Mouse (Mus musculus) myocyte (in vitro differentiated cells): ENCODE results near the gene Rpn2. TPM values are rescaled to one million over a fixed set of nuclear protein-coding genes. Genes with fewer than 3 reads are reported as not detected.
A peak's percentile ranks its signal among the peaks of the same experiment; 100 is the strongest.

Experiments
- H3K27me3 ChIP-seq: one replicate; pipeline ENCODE4 v1.6.1; 2011; ENCODE audit not compliant: control insufficient read depth, insufficient read depth, insufficient read length
- H3K36me3 ChIP-seq: one replicate; pipeline ENCODE4 v1.6.1; 2011; ENCODE audit not compliant: control insufficient read depth, insufficient read depth
- H3K4me2 ChIP-seq: one replicate; pipeline ENCODE4 v1.6.1; 2011; ENCODE audit warnings: low read depth, control low read depth
- H3K4me3 ChIP-seq: one replicate; pipeline ENCODE4 v1.5.1; 2011; ENCODE audit warnings: mild to moderate bottlenecking, control low read depth, moderate library complexity
- H3K79me2 ChIP-seq: one replicate; pipeline ENCODE4 v1.6.1; 2011; ENCODE audit not compliant: control insufficient read depth, insufficient read depth
- H3ac ChIP-seq: one replicate; pipeline ENCODE4 v1.6.1; 2011; ENCODE audit not compliant: control insufficient read depth, insufficient read length
- CEBPB ChIP-seq: IDR thresholded peaks from 2 replicates; pipeline ENCODE4 v1.6.1; 2011; ENCODE audit warnings: mild to moderate bottlenecking, moderate library complexity; ENCODE audit not compliant: poor library complexity, insufficient read depth, severe bottlenecking
- E2F4 ChIP-seq: IDR thresholded peaks from one replicate; pipeline ENCODE4 v1.6.1; 2011; ENCODE audit warnings: mild to moderate bottlenecking, control low read depth, moderate library complexity; ENCODE audit not compliant: insufficient read depth
- MAX ChIP-seq: IDR thresholded peaks from one replicate; pipeline ENCODE4 v1.6.1; 2011; ENCODE audit warnings: low read depth, mild to moderate bottlenecking, control low read depth
- MYOD1 ChIP-seq, 3 experiments: IDR thresholded peaks; one replicate each; pipeline ENCODE4 v1.6.1; 2011; ENCODE audit warnings: control low read depth in 2 of 3, low read depth in 2 of 3, mild to moderate bottlenecking in 2 of 3, moderate library complexity in 1 of 3; ENCODE audit not compliant: insufficient read length in 2 of 3, control insufficient read depth in 1 of 3
- MYOG ChIP-seq, 3 experiments: IDR thresholded peaks; one replicate each; pipeline ENCODE4 v1.6.1; 2011; ENCODE audit warnings: control low read depth in 2 of 3, low read depth in 2 of 3, mild to moderate bottlenecking in 2 of 3; ENCODE audit not compliant: insufficient read length in 2 of 3, control insufficient read depth in 1 of 3, insufficient read depth in 1 of 3
- POLR2A ChIP-seq: IDR thresholded peaks from one replicate; pipeline ENCODE4 v1.6.1; 2011; ENCODE audit warnings: low read depth, mild to moderate bottlenecking, control low read depth, moderate library complexity; ENCODE audit not compliant: insufficient read length
- POLR2AphosphoS2 ChIP-seq: IDR thresholded peaks from one replicate; pipeline ENCODE4 v1.6.1; 2011; ENCODE audit warnings: low read depth, control low read depth; ENCODE audit not compliant: insufficient read length
- REST ChIP-seq: IDR thresholded peaks from one replicate; pipeline ENCODE4 v1.6.1; 2011; ENCODE audit warnings: mild to moderate bottlenecking, control low read depth, moderate library complexity; ENCODE audit not compliant: insufficient read depth, insufficient read length
- SRF ChIP-seq: IDR thresholded peaks from one replicate; pipeline ENCODE4 v1.6.1; 2011; ENCODE audit warnings: low read depth; ENCODE audit not compliant: control insufficient read depth, insufficient read length
- TCF12 ChIP-seq: IDR thresholded peaks from one replicate; pipeline ENCODE4 v1.6.1; 2011; ENCODE audit warnings: mild to moderate bottlenecking, control low read depth; ENCODE audit not compliant: poor library complexity, insufficient read depth, severe bottlenecking
- TCF3 ChIP-seq: IDR thresholded peaks from one replicate; pipeline ENCODE4 v1.6.1; 2011; ENCODE audit warnings: low read depth, control low read depth; ENCODE audit not compliant: insufficient read length
- USF1 ChIP-seq: IDR thresholded peaks from one replicate; pipeline ENCODE4 v1.6.1; 2011; ENCODE audit warnings: low read depth, mild to moderate bottlenecking, control low read depth, moderate library complexity
- polyA plus RNA-seq: library from polyadenylated mRNA; unstranded; fragments of >200 nt; fragmentation: generic; extraction: Trizol; gene quantifications from one replicate; pipeline ENCODE4 v1.2.1, GENCODE M21; 2012; ENCODE audit warnings: missing spikeins

Rpn2 gene
- polyA plus RNA-seq, 1 experiment = 203 TPM

DNA sequence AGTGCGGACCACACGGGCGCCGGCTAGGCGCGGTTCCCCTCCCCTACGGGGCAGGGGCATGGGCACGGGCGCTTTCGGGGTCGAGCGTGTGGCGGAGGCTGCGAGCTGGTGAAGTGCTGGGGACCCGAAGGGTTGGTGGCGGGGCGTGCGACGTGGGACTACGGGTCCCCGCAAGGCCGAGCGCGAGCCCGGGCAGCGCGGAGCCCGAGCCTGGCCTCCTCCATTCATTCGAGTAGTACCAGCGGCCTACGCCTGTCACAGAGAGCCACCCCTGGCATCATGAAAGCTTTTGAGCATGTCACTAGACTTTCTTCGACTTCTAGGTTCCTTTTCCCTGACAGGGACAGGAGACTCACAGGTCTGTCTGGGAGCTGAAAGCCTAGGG is 591 bp downstream of the Rpn2 start, which contains the start of gene Mroh8:
Gene Mroh8 (minus strand): TSS at position 134 of the 385 bp plus-strand sequence.
- Histone ChIP-seq H3K4me3 (peak within 1 kb of the TSS; percentile 52), H3K36me3 (peaks cover 5% of the 10 kb centered on the region), H3K4me2 (peak within 1 kb of the TSS; percentile 79), H3K27me3 (no peaks in the 10 kb centered on the region), H3ac (peak within 1 kb of the TSS; percentile 74), H3K79me2 (peaks cover 33% of the 10 kb centered on the region)
- no peak for TF ChIP-seq MAX
- no peak for TF ChIP-seq E2F4

DNA sequence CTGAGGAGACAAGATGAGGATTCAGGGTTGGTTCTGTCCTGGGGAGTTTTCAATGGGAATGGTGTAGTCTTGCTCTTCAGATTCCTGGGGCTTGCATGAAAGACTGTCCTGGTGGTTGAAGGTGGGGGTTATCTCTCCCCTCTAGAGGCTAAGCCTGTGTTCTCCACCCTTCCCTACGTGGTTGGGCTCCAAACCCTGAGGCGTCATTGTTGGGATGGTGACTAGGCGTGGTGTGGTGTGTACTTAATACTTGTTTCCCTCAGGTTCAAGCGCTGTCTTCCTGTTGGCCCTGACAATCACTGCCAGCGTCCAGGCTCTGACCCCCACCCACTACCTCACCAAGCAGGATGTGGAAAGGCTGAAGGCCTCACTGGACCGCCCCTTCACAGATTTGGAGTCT is 4.5 kb downstream of the Rpn2 start:
- Histone ChIP-seq H3ac (no peak overlapping the region), H3K79me2 (peaks cover 38% of the 10 kb centered on the region), H3K4me3 (no peak overlapping the region), H3K27me3 (no peaks in the 10 kb centered on the region), H3K4me2 (no peak overlapping the region), H3K36me3 (peaks cover 25% of the 10 kb centered on the region)
- TF ChIP-seq E2F4 = no peak
- no peak for TF ChIP-seq USF1
- no peak for TF ChIP-seq MYOD1 (IDR thresholded peaks at IDR 0.05; ENCODE audit: control insufficient read depth in 1 of 3, insufficient read length in 2 of 3, low read depth in 2 of 3)
- TF ChIP-seq POLR2AphosphoS2 = no peak
- TF ChIP-seq REST = no peak
- TF ChIP-seq CEBPB = no peak
- TF ChIP-seq POLR2A = no peak
- no peak for TF ChIP-seq SRF
- no peak for TF ChIP-seq TCF12
- no peak for TF ChIP-seq TCF3
- TF ChIP-seq MAX = no peak
- TF ChIP-seq MYOG (IDR thresholded peaks at IDR 0.05; ENCODE audit: control insufficient read depth in 1 of 3, insufficient read depth in 1 of 3, insufficient read length in 2 of 3, low read depth in 2 of 3) = no peak

DNA sequence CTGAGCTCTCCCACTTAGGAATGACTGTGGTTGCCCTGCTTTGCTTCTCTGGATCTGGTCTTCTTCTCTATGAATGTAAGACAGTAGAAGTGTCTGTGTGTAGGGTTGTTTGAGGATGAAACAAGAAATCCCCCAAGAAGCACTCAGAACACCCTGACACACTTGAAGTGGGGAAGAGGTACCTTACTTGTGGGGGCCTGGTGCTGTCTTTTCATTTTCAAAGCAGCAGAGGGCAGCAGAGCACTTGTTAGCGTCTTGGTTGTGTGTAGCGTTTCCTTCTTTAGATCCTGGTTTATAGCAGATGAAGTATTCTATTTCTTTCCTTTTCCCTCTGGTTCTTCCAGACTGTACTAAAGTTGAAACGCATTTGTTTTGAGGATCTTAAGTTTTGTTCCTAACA is 8.7 kb downstream of the Rpn2 start:
- H3ac ChIP-seq = no peak overlapping the region
- no peak overlapping the region for H3K4me3 ChIP-seq
- H3K4me2 ChIP-seq = no peak overlapping the region
- no peaks in the 10 kb centered on the region for H3K27me3 ChIP-seq
- peaks cover 10% of the 10 kb centered on the region for H3K79me2 ChIP-seq
- no peak for TF ChIP-seq SRF
- TF ChIP-seq POLR2AphosphoS2 = no peak
- no peak for TF ChIP-seq MYOG (IDR thresholded peaks at IDR 0.05; ENCODE audit: control insufficient read depth in 1 of 3, insufficient read depth in 1 of 3, insufficient read length in 2 of 3, low read depth in 2 of 3)
- no peak for TF ChIP-seq POLR2A
- no peak for TF ChIP-seq TCF3
- no peak for TF ChIP-seq E2F4
- peaks cover 38% of the 10 kb centered on the region for H3K36me3 ChIP-seq

DNA sequence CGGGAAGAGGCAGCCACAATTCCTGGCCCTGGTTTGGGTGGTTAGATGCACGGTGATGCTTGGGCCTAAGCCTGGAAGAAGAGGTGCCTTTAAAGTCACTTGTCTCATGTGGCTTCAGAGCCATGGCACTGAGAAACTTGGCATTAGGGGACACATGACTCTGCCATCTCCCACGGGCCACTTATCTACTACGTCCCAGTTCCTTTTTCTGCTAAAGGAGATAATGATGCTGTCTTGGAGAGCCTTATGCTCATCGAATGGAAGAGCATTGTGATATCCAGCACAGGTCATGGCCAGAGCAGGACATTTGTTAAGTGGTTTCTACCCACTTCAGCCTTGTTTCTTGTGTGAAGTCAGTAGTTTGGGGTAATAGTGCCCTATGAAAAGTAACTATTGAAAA is 10.2 kb downstream of the Rpn2 start:
- Histone ChIP-seq H3K79me2 (peaks cover 9% of the 10 kb centered on the region), H3K27me3 (no peaks in the 10 kb centered on the region), H3K4me2 (no peak overlapping the region), H3ac (no peak overlapping the region), H3K36me3 (peaks cover 51% of the 10 kb centered on the region), H3K4me3 (no peak overlapping the region)
- no peak for TF ChIP-seq E2F4
- no peak for TF ChIP-seq REST
- no peak for TF ChIP-seq SRF

DNA sequence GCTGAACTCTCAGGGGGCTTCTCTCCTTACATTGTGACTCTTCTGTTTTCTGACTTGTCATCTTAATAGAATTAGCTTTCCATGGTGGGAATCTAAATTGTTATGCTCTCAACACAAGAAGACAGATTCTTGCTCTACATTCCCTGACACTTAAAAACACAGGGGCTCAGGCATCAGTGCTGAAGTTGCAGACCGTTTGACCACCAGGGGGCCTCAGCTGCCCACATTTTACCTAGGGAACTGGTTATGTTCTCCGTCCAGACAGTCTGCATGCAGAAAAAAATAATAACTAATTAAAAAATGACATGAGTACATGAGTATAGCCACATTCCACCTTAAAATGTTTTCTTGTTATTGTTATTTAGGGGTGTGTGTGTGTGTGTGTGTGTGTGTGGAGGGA is 13.3 kb downstream of the Rpn2 start:
- Histone ChIP-seq H3K79me2 (peaks cover 9% of the 10 kb centered on the region), H3K27me3 (no peaks in the 10 kb centered on the region), H3K36me3 (peaks cover 43% of the 10 kb centered on the region), H3K4me2 (no peak overlapping the region), H3ac (no peak overlapping the region), H3K4me3 (no peak overlapping the region)
- no peak for TF ChIP-seq POLR2AphosphoS2
- no peak for TF ChIP-seq E2F4
- no peak for TF ChIP-seq POLR2A
- no peak for TF ChIP-seq MAX
- TF ChIP-seq CEBPB = no peak

DNA sequence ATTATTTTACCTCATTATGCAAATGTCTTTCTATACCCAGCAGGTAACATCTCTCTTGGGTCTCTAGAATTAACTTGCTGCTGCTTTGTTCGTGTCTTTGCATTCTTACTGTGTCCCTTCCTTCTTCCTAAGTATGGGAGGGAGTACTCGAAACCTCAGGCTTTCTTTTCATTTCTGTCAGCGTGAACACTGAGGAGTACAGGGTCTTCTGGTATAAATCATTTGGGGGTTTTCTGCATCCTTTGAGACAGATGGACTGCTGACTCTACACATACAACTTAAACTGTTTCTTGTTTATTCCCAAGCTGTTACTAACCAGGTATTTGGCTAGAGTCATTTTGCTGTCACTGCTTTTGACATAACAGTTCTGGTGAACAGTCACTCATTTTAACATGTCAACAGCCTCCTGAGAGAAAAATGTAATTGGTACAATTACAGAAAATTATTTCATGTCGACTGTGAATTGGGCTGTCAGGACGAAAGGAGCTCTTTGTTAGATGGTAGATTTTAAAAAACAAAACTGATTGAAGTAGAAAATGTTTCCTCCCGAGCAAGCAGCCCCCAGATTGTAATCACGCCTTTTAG is 17.4 kb downstream of the Rpn2 start:
- Histone ChIP-seq H3K36me3 (peaks cover 54% of the 10 kb centered on the region), H3ac (no peak overlapping the region), H3K79me2 (no peaks in the 10 kb centered on the region), H3K27me3 (no peaks in the 10 kb centered on the region), H3K4me3 (no peak overlapping the region), H3K4me2 (no peak overlapping the region)
- TF ChIP-seq CEBPB = no peak
- no peak for TF ChIP-seq MAX
- no peak for TF ChIP-seq POLR2A
- no peak for TF ChIP-seq SRF
- no peak for TF ChIP-seq TCF3
- TF ChIP-seq MYOG (IDR thresholded peaks at IDR 0.05; ENCODE audit: control insufficient read depth in 1 of 3, insufficient read depth in 1 of 3, insufficient read length in 2 of 3, low read depth in 2 of 3) = no peak
- no peak for TF ChIP-seq POLR2AphosphoS2
- TF ChIP-seq TCF12 = no peak
- no peak for TF ChIP-seq REST
- no peak for TF ChIP-seq USF1
- no peak for TF ChIP-seq E2F4
- TF ChIP-seq MYOD1 (IDR thresholded peaks at IDR 0.05; ENCODE audit: control insufficient read depth in 1 of 3, insufficient read length in 2 of 3, low read depth in 2 of 3) = no peak
